Mouse (Mus musculus) forebrain, embryonic 16.5 days (tissue): Measurements from ENCODE around the gene Heatr5b. TPM values are rescaled to one million over a fixed set of nuclear protein-coding genes. Genes with fewer than 3 reads are reported as not detected.

Experiments
- ATAC-seq: fragments of 200-750 bp; cut with Nextera tagmentation; 2 replicates; pipeline ENCODE4 v1.8.0; 2017; ENCODE audit warnings: mild to moderate bottlenecking, moderate library complexity
- H3K27ac ChIP-seq: fragments of 300-500 bp; sonication (generic); 2 replicates; pipeline ENCODE4 v1.5.1; 2014; ENCODE audit warnings: low read length, control low read depth
- H3K27me3 ChIP-seq: fragments of 300-500 bp; sonication (generic); replicated peaks from 2 replicates; pipeline ENCODE4 v1.6.1; 2014; ENCODE audit warnings: low read length; ENCODE audit not compliant: control insufficient read depth, insufficient read depth
- H3K36me3 ChIP-seq: fragments of 300-500 bp; sonication (generic); 2 replicates; pipeline ENCODE4 v1.6.1; 2014; ENCODE audit not compliant: control insufficient read depth, insufficient read depth
- H3K4me1 ChIP-seq: fragments of 300-500 bp; sonication (generic); replicated peaks from 2 replicates; pipeline ENCODE4 v1.6.1; 2014; ENCODE audit warnings: low read length; ENCODE audit not compliant: control insufficient read depth, insufficient read depth
- H3K4me2 ChIP-seq: fragments of 300-500 bp; sonication (generic); 2 replicates; pipeline ENCODE4 v1.6.1; 2014; ENCODE audit warnings: mild to moderate bottlenecking, low read length, control low read depth
- H3K4me3 ChIP-seq: fragments of 300-500 bp; sonication (generic); replicated peaks from 2 replicates; pipeline ENCODE4 v1.5.1; 2014; ENCODE audit warnings: mild to moderate bottlenecking, low read length, control low read depth
- H3K9ac ChIP-seq: fragments of 300-500 bp; sonication (generic); replicated peaks from 2 replicates; pipeline ENCODE4 v1.6.1; 2014; ENCODE audit warnings: low read depth, low read length, control low read depth
- H3K9me3 ChIP-seq: fragments of 300-500 bp; sonication (generic); 2 replicates; pipeline ENCODE4 v1.6.1; 2016; ENCODE audit warnings: low read length; ENCODE audit not compliant: control insufficient read depth
- WGBS: fragments of 180-500 bp; shearing (Covaris S2); extraction: QIAGEN DNeasy Blood & Tissue Kit; methylation state at CpG from one replicate; pipeline ENCODE4 v1.1.7; 2014; 5-methylcytosine and 5-hydroxymethylcytosine counted together
- polyA plus RNA-seq: library from polyadenylated mRNA; unstranded; fragments of >200 nt; fragmentation: Nextera tagmentation; extraction: Ambion mirVana; gene quantifications from 2 replicates; pipeline ENCODE4 v1.2.1, GENCODE M21; 2015

Heatr5b gene
- polyA plus RNA-seq, 1 experiment from 2014 or later = 24.8 TPM

GRCm38 (mm10) chr17:78738416-78738815 is 96.7 kb downstream of the Heatr5b start:
- no peak overlapping the region for H3K4me2 ChIP-seq
- H3K36me3 ChIP-seq = no peaks in the 10 kb centered on the region
- no peaks in the 10 kb centered on the region for H3K9me3 ChIP-seq
- no peak overlapping the region for H3K27ac ChIP-seq
- no peaks in the 10 kb centered on the region for H3K27me3 ChIP-seq
- H3K9ac ChIP-seq = no peak overlapping the region
- H3K4me1 ChIP-seq = peaks cover 14% of the 10 kb centered on the region
- no peak overlapping the region for H3K4me3 ChIP-seq
- 46% methylated on average over 1 of the region's 1 CpGs for WGBS
- no peak for ATAC-seq

- H3K27me3 ChIP-seq = no peaks in the 10 kb centered on the region
- ATAC-seq = no peak
- H3K9ac ChIP-seq = no peak overlapping the region
- 52% methylated on average over 2 of the region's 2 CpGs for WGBS
- H3K27ac ChIP-seq = no peak overlapping the region
- H3K4me1 ChIP-seq = peaks cover 14% of the 10 kb centered on the region
- no peaks in the 10 kb centered on the region for H3K9me3 ChIP-seq
- no peak overlapping the region for H3K4me2 ChIP-seq
- H3K36me3 ChIP-seq = no peaks in the 10 kb centered on the region
- no peak overlapping the region for H3K4me3 ChIP-seq
Measured at GRCm38 (mm10) chr17:78737771-78738170, 97.4 kb downstream of the Heatr5b start.

- Histone ChIP-seq H3K27ac (peak within 1 kb of the TSS; percentile 80), H3K27me3 (no peaks in the 10 kb centered on the region), H3K9me3 (no peaks in the 10 kb centered on the region), H3K4me1 (peaks cover 14% of the 10 kb centered on the region), H3K36me3 (no peaks in the 10 kb centered on the region), H3K4me3 (peak within 1 kb of the TSS; percentile 98), H3K4me2 (peak within 1 kb of the TSS; percentile 86), H3K9ac (peak within 1 kb of the TSS; percentile 97)
- 48% methylated on average over 4 of the region's 4 CpGs for WGBS
- no peak for ATAC-seq
Measured at GRCm38 (mm10) chr17:78737096-78737495, 98.1 kb downstream of the Heatr5b start, which contains the start of gene Strn. TSS of gene Strn (minus strand) at chr17:78737196.

GRCm38 (mm10) chr17:78736473-78736988 is 98.6 kb downstream of the Heatr5b start:
- peaks cover 14% of the 10 kb centered on the region for H3K4me1 ChIP-seq
- WGBS = 0% methylated on average over 52 of the region's 60 CpGs

GRCm38 (mm10) chr17:78735731-78736472 is 99.3 kb downstream of the Heatr5b start:
- no peaks in the 10 kb centered on the region for H3K27me3 ChIP-seq
- H3K4me3 ChIP-seq = peak overlapping the region; percentile 98
- no peaks in the 10 kb centered on the region for H3K36me3 ChIP-seq
- H3K27ac ChIP-seq = peak overlapping the region; percentile 80
- 1% methylated on average over 18 of the region's 39 CpGs for WGBS
- H3K4me1 ChIP-seq = peaks cover 14% of the 10 kb centered on the region
- peak overlapping the region; percentile 86 for H3K4me2 ChIP-seq
- H3K9ac ChIP-seq = peak overlapping the region; percentile 97
- no peak for ATAC-seq
- no peaks in the 10 kb centered on the region for H3K9me3 ChIP-seq

More at GRCm38 (mm10) chr17:78736473-78736988, 98.6 kb downstream of the Heatr5b start:
- H3K27me3 ChIP-seq = no peaks in the 10 kb centered on the region
- H3K4me3 ChIP-seq = peak overlapping the region; percentile 98
- H3K36me3 ChIP-seq = no peaks in the 10 kb centered on the region
- H3K9me3 ChIP-seq = no peaks in the 10 kb centered on the region
- H3K9ac ChIP-seq = peak overlapping the region; percentile 97
- H3K27ac ChIP-seq = peak overlapping the region; percentile 80
- H3K4me2 ChIP-seq = peak overlapping the region; percentile 86
- peak; percentile 99 for ATAC-seq

GRCm38 (mm10) chr17:78734806-78735205 is 100.4 kb downstream of the Heatr5b start:
- Histone ChIP-seq H3K27ac (no peak overlapping the region), H3K9me3 (no peaks in the 10 kb centered on the region), H3K4me1 (peaks cover 14% of the 10 kb centered on the region), H3K4me2 (peak overlapping the region; percentile 86), H3K27me3 (no peaks in the 10 kb centered on the region), H3K9ac (no peak overlapping the region), H3K36me3 (no peaks in the 10 kb centered on the region), H3K4me3 (no peak overlapping the region)
- ATAC-seq = no peak
- WGBS = 73% methylated on average over 10 of the region's 10 CpGs

GRCm38 (mm10) chr17:78732056-78732455 is 103.1 kb downstream of the Heatr5b start:
- WGBS = 22% methylated on average over 1 of the region's 1 CpGs
- H3K27ac ChIP-seq = no peak overlapping the region
- no peaks in the 10 kb centered on the region for H3K36me3 ChIP-seq

GRCm38 (mm10) chr17:78726746-78727449 is 108.3 kb downstream of the Heatr5b start:
- WGBS = 74% methylated on average over 14 of the region's 14 CpGs
- Histone ChIP-seq H3K4me2 (no peak overlapping the region), H3K4me1 (no peaks in the 10 kb centered on the region; the same call in 1 of the 2 replicates), H3K9me3 (no peaks in the 10 kb centered on the region), H3K9ac (no peak overlapping the region), H3K4me3 (no peak overlapping the region), H3K36me3 (no peaks in the 10 kb centered on the region), H3K27ac (no peak overlapping the region), H3K27me3 (no peaks in the 10 kb centered on the region)
- no peak for ATAC-seq

More at GRCm38 (mm10) chr17:78732056-78732455, 103.1 kb downstream of the Heatr5b start:
- Histone ChIP-seq H3K4me1 (peaks cover 14% of the 10 kb centered on the region), H3K27me3 (no peaks in the 10 kb centered on the region), H3K9me3 (no peaks in the 10 kb centered on the region), H3K9ac (no peak overlapping the region), H3K4me3 (no peak overlapping the region), H3K4me2 (no peak overlapping the region)
- ATAC-seq = no peak

- Histone ChIP-seq H3K4me3 (no peak overlapping the region), H3K4me2 (no peak overlapping the region), H3K27ac (no peak overlapping the region), H3K9ac (no peak overlapping the region), H3K9me3 (no peaks in the 10 kb centered on the region), H3K27me3 (no peaks in the 10 kb centered on the region), H3K4me1 (no peaks in the 10 kb centered on the region), H3K36me3 (no peaks in the 10 kb centered on the region)
- WGBS = 81% methylated on average over 6 of the region's 6 CpGs
- no peak for ATAC-seq
Measured at GRCm38 (mm10) chr17:78724461-78725055, 110.6 kb downstream of the Heatr5b start.
